Mouse (Mus musculus): Measurements from ENCODE around the gene Tbc1d2b.

- TF ChIP-seq CTCF (IDR thresholded peaks at IDR 0.05; ENCODE audit: low read depth, low read length) (no peak), POLR2A (IDR thresholded peaks at IDR 0.05; ENCODE audit: extremely low read depth, insufficient read depth, low read length) (no peak)
Observed at GRCm38 (mm10) chr9:90208655-90209054, 61.9 kb downstream of the Tbc1d2b start.

Data from liver, adult 2 months (tissue).